Mouse (Mus musculus) testis, adult 2 months (tissue): Measurements from ENCODE around the gene Dedd.

Source experiments
- CTCF ChIP-seq: fragments of 200-500 bp; IDR thresholded peaks from 2 replicates; pipeline ENCODE4 v1.5.1; 2012; ENCODE audit warnings: low read depth, mild to moderate bottlenecking, inconsistent platforms, low read length, moderate library complexity; ENCODE audit not compliant: control insufficient read depth, insufficient read depth, insufficient replicate concordance
- POLR2A ChIP-seq: fragments of 200-500 bp; IDR thresholded peaks from 2 replicates; pipeline ENCODE4 v1.6.1; 2012; ENCODE audit warnings: low read depth, mild to moderate bottlenecking, inconsistent platforms, low read length, moderate library complexity; ENCODE audit not compliant: control insufficient read depth

- no peak; the same call in 1 of the 2 replicates for TF ChIP-seq CTCF
- TF ChIP-seq POLR2A: no peak
These were observed 56.2 kb downstream of the Dedd start for GRCm38 (mm10) chr1:171385171-171385570.
